Mouse (Mus musculus) neural tube, embryonic 14.5 days (tissue): ENCODE results near the gene Nr4a1. TPM values are rescaled to one million over a fixed set of nuclear protein-coding genes. Genes with fewer than 3 reads are reported as not detected.
A peak's percentile ranks its signal among the peaks of the same experiment; 100 is the strongest.

Source experiments
- ATAC-seq: fragments of 200-750 bp; cut with Nextera tagmentation; 2 replicates; pipeline ENCODE4 v1.8.0; 2017; ENCODE audit warnings: low read depth, mild to moderate bottlenecking, moderate TSS enrichment, moderate library complexity
- H3K27ac ChIP-seq: fragments of 300-500 bp; sonication (generic); 2 replicates; pipeline ENCODE4 v1.5.1; 2014; ENCODE audit warnings: low read depth, mild to moderate bottlenecking, control low read depth, low read length, moderate library complexity, mixed read lengths
- H3K27me3 ChIP-seq: fragments of 300-500 bp; sonication (generic); 2 replicates; pipeline ENCODE4 v1.6.1; 2014; ENCODE audit warnings: low read length; ENCODE audit not compliant: control insufficient read depth, insufficient read depth
- H3K36me3 ChIP-seq: fragments of 300-500 bp; sonication (generic); 2 replicates; pipeline ENCODE4 v1.6.1; 2014; ENCODE audit warnings: low read length, mixed read lengths; ENCODE audit not compliant: control insufficient read depth, insufficient read depth
- H3K4me1 ChIP-seq: fragments of 300-500 bp; sonication (generic); 2 replicates; pipeline ENCODE4 v1.6.1; 2014; ENCODE audit warnings: low read length; ENCODE audit not compliant: control insufficient read depth, insufficient read depth
- H3K4me2 ChIP-seq: fragments of 300-500 bp; sonication (generic); 2 replicates; pipeline ENCODE4 v1.6.1; 2014; ENCODE audit warnings: mild to moderate bottlenecking, low read depth, low read length, control low read depth
- H3K4me3 ChIP-seq: fragments of 300-500 bp; sonication (generic); 2 replicates; pipeline ENCODE4 v1.5.1; 2014; ENCODE audit warnings: low read depth, low read length, control low read depth, mixed read lengths
- H3K9ac ChIP-seq: fragments of 300-500 bp; sonication (generic); replicated peaks from 2 replicates; pipeline ENCODE4 v1.6.1; 2014; ENCODE audit warnings: low read depth, mild to moderate bottlenecking, control low read depth, low read length, mixed read lengths
- H3K9me3 ChIP-seq: fragments of 300-500 bp; sonication (generic); 2 replicates; pipeline ENCODE4 v1.6.1; 2016; ENCODE audit warnings: low read length; ENCODE audit not compliant: control insufficient read depth
- WGBS: fragments of 180-500 bp; shearing (Covaris S2); extraction: QIAGEN DNeasy Blood & Tissue Kit; methylation state at CpG from one replicate; pipeline ENCODE4 v1.1.7; 2014; 5-methylcytosine and 5-hydroxymethylcytosine counted together
- polyA plus RNA-seq: library from polyadenylated mRNA; unstranded; fragments of >200 nt; fragmentation: Nextera tagmentation; extraction: Ambion mirVana; gene quantifications from 2 replicates; pipeline ENCODE4 v1.2.1, GENCODE M21; 2014

Nr4a1 gene
- polyA plus RNA-seq, 1 experiment from 2014 or later = 5.3 TPM

GRCm38 (mm10) chr15:101311087-101311770, 57.2 kb downstream of the Nr4a1 start:
- ATAC-seq = no peak
- H3K36me3 ChIP-seq = no peaks in the 10 kb centered on the region
- H3K9me3 ChIP-seq = no peaks in the 10 kb centered on the region
- H3K4me1 ChIP-seq = no peaks in the 10 kb centered on the region
- WGBS = 65% methylated on average over 14 of the region's 15 CpGs
- no peaks in the 10 kb centered on the region for H3K27me3 ChIP-seq
- no peak overlapping the region for H3K4me3 ChIP-seq
- H3K4me2 ChIP-seq = no peak overlapping the region
- no peak overlapping the region for H3K9ac ChIP-seq
- H3K27ac ChIP-seq = no peak overlapping the region

- H3K4me3 ChIP-seq = no peak overlapping the region
- no peaks in the 10 kb centered on the region for H3K9me3 ChIP-seq
- no peaks in the 10 kb centered on the region for H3K27me3 ChIP-seq
- H3K4me2 ChIP-seq = no peak overlapping the region
- H3K27ac ChIP-seq = no peak overlapping the region
- no peak overlapping the region for H3K9ac ChIP-seq
- whole genome bisulfite sequencing = 80% methylated on average over 6 of the region's 6 CpGs
- H3K36me3 ChIP-seq = no peaks in the 10 kb centered on the region
- H3K4me1 ChIP-seq = no peaks in the 10 kb centered on the region
- ATAC-seq = no peak
Observed at GRCm38 (mm10) chr15:101312006-101312405, 57.9 kb downstream of the Nr4a1 start.

GRCm38 (mm10) chr15:101315378-101315777, 61.3 kb downstream of the Nr4a1 start:
- peak; percentile 14; the same call in 1 of the 2 replicates for ATAC-seq
- H3K27ac ChIP-seq = no peak overlapping the region
- H3K9ac ChIP-seq = no peak overlapping the region
- 77% methylated on average over 4 of the region's 4 CpGs for WGBS
- no peak overlapping the region for H3K4me3 ChIP-seq
- no peaks in the 10 kb centered on the region for H3K9me3 ChIP-seq
- H3K4me2 ChIP-seq = no peak overlapping the region; the same call in 1 of the 2 replicates
- H3K27me3 ChIP-seq = no peaks in the 10 kb centered on the region
- no peaks in the 10 kb centered on the region for H3K4me1 ChIP-seq
- no peaks in the 10 kb centered on the region for H3K36me3 ChIP-seq

GRCm38 (mm10) chr15:101315832-101316231, 61.8 kb downstream of the Nr4a1 start:
- 2% methylated on average over 11 of the region's 11 CpGs for WGBS
- Histone ChIP-seq H3K4me2 (peak overlapping the region; percentile 32), H3K4me3 (no peak overlapping the region), H3K9ac (no peak overlapping the region), H3K9me3 (no peaks in the 10 kb centered on the region), H3K27me3 (no peaks in the 10 kb centered on the region), H3K4me1 (no peaks in the 10 kb centered on the region), H3K36me3 (no peaks in the 10 kb centered on the region), H3K27ac (no peak overlapping the region)
- ATAC-seq = peak; percentile 89

- Histone ChIP-seq H3K9me3 (no peaks in the 10 kb centered on the region), H3K27me3 (no peaks in the 10 kb centered on the region), H3K4me2 (peak overlapping the region; percentile 32), H3K9ac (no peak overlapping the region), H3K4me3 (no peak overlapping the region), H3K36me3 (no peaks in the 10 kb centered on the region), H3K4me1 (no peaks in the 10 kb centered on the region), H3K27ac (no peak overlapping the region)
- ATAC-seq = peak; percentile 49; the same call in 1 of the 2 replicates
- 61% methylated on average over 13 of the region's 13 CpGs for WGBS
Observed at GRCm38 (mm10) chr15:101316279-101316912, 62.3 kb downstream of the Nr4a1 start.

GRCm38 (mm10) chr15:101316913-101317813, 63.1 kb downstream of the Nr4a1 start:
- WGBS = 72% methylated on average over 18 of the region's 18 CpGs
- ATAC-seq = no peak

GRCm38 (mm10) chr15:101317814-101318500, 63.9 kb downstream of the Nr4a1 start:
- Histone ChIP-seq H3K9me3 (no peaks in the 10 kb centered on the region), H3K4me2 (no peak overlapping the region), H3K36me3 (no peaks in the 10 kb centered on the region), H3K4me1 (no peaks in the 10 kb centered on the region), H3K27ac (no peak overlapping the region), H3K27me3 (no peaks in the 10 kb centered on the region), H3K9ac (no peak overlapping the region), H3K4me3 (no peak overlapping the region)
- no peak for ATAC-seq
- WGBS = 89% methylated on average over 2 of the region's 2 CpGs

More at GRCm38 (mm10) chr15:101316913-101317813, 63.1 kb downstream of the Nr4a1 start:
- no peak overlapping the region for H3K4me3 ChIP-seq
- no peaks in the 10 kb centered on the region for H3K27me3 ChIP-seq
- H3K36me3 ChIP-seq = no peaks in the 10 kb centered on the region
- H3K9me3 ChIP-seq = no peaks in the 10 kb centered on the region
- H3K27ac ChIP-seq = no peak overlapping the region
- no peak overlapping the region for H3K4me2 ChIP-seq
- H3K9ac ChIP-seq = no peak overlapping the region
- H3K4me1 ChIP-seq = no peaks in the 10 kb centered on the region

GRCm38 (mm10) chr15:101318889-101319765, 65.1 kb downstream of the Nr4a1 start:
- H3K4me2 ChIP-seq = no peak overlapping the region
- no peak for ATAC-seq
- WGBS = 66% methylated on average over 14 of the region's 14 CpGs
- H3K4me3 ChIP-seq = no peak overlapping the region
- H3K4me1 ChIP-seq = no peaks in the 10 kb centered on the region
- H3K9ac ChIP-seq = no peak overlapping the region
- H3K9me3 ChIP-seq = no peaks in the 10 kb centered on the region
- H3K27ac ChIP-seq = no peak overlapping the region
- no peaks in the 10 kb centered on the region for H3K36me3 ChIP-seq
- H3K27me3 ChIP-seq = no peaks in the 10 kb centered on the region
